Mouse (Mus musculus): Measurements from ENCODE around the gene Ptgir.

- TF ChIP-seq CTCF (IDR thresholded peaks at IDR 0.05; ENCODE audit: extremely low read depth, insufficient read depth, low read length) (no peak), POLR2A (IDR thresholded peaks at IDR 0.05; ENCODE audit: extremely low read depth, insufficient read depth, low read length) (no peak)
These were observed 29.7 kb upstream of the Ptgir start for GRCm38 (mm10) chr7:16876608-16877007.

Measured in cortical plate, adult 2 months (tissue).